Mouse (Mus musculus): ENCODE measurements around the gene Pola2. TPM values are rescaled to one million over a fixed set of nuclear protein-coding genes. Genes with fewer than 3 reads are reported as not detected.
A peak's percentile ranks its signal among the peaks of the same experiment; 100 is the strongest.

The Pola2 gene
- polyA plus RNA-seq, 1 experiment from 2014 or later: 44.4 TPM

- H3K27ac ChIP-seq: no peak overlapping the region
- 28% methylated on average over 1 of the region's 1 CpGs for WGBS
Measured at GRCm38 (mm10) chr19:5962651-5963050, 1.4 kb downstream of the Pola2 start.

GRCm38 (mm10) chr19:5957371-5957770, 6.6 kb downstream of the Pola2 start:
- H3K27me3 ChIP-seq (replicated peaks): no peaks in the 10 kb centered on the region
- peaks cover 50% of the 10 kb centered on the region for H3K36me3 ChIP-seq
- H3K4me1 ChIP-seq: 0 out of 2 replicates have a peak, but pooled peaks cover 2% of the 10 kb centered on the region
- no peak overlapping the region for H3K27ac ChIP-seq
- H3K4me3 ChIP-seq: no peak overlapping the region
- 88% methylated on average over 5 of the region's 5 CpGs for WGBS
- no peak for ATAC-seq (ENCODE audit: low FRiP score, low read depth)
- H3K9me3 ChIP-seq: no peaks in the 10 kb centered on the region
- no peak overlapping the region for H3K9ac ChIP-seq
- H3K4me2 ChIP-seq (replicated peaks): no peak overlapping the region

More at GRCm38 (mm10) chr19:5962651-5963050, 1.4 kb downstream of the Pola2 start:
- peaks cover 19% of the 10 kb centered on the region for H3K4me1 ChIP-seq
- no peak overlapping the region for H3K9ac ChIP-seq
- no peaks in the 10 kb centered on the region for H3K27me3 ChIP-seq (replicated peaks)
- no peak overlapping the region for H3K4me3 ChIP-seq
- peak overlapping the region; percentile 90 for H3K4me2 ChIP-seq (replicated peaks)
- no peak for ATAC-seq (ENCODE audit: low FRiP score, low read depth)
- H3K9me3 ChIP-seq: no peaks in the 10 kb centered on the region
- peaks cover 23% of the 10 kb centered on the region for H3K36me3 ChIP-seq

GRCm38 (mm10) chr19:5956685-5957084, 7.3 kb downstream of the Pola2 start:
- ATAC-seq (ENCODE audit: low FRiP score, low read depth): no peak
- H3K36me3 ChIP-seq: peaks cover 56% of the 10 kb centered on the region

GRCm38 (mm10) chr19:5955704-5956670, 8.0 kb downstream of the Pola2 start:
- Histone ChIP-seq H3K36me3 (peaks cover 57% of the 10 kb centered on the region), H3K4me3 (no peak overlapping the region)
- 87% methylated on average over 28 of the region's 28 CpGs for WGBS

More at GRCm38 (mm10) chr19:5956685-5957084, 7.3 kb downstream of the Pola2 start:
- no peak overlapping the region for H3K4me2 ChIP-seq (replicated peaks)
- H3K9ac ChIP-seq: no peak overlapping the region
- H3K4me3 ChIP-seq: no peak overlapping the region
- 40% methylated on average over 3 of the region's 3 CpGs for WGBS
- no peak overlapping the region for H3K27ac ChIP-seq
- no peaks in the 10 kb centered on the region for H3K9me3 ChIP-seq
- H3K4me1 ChIP-seq: no peaks in the 10 kb centered on the region
- H3K27me3 ChIP-seq (replicated peaks): no peaks in the 10 kb centered on the region

GRCm38 (mm10) chr19:5954936-5955335, 9.1 kb downstream of the Pola2 start:
- 93% methylated on average over 10 of the region's 10 CpGs for WGBS
- no peak overlapping the region for H3K4me3 ChIP-seq
- no peaks in the 10 kb centered on the region for H3K9me3 ChIP-seq
- H3K27ac ChIP-seq: no peak overlapping the region
- peaks cover 67% of the 10 kb centered on the region for H3K36me3 ChIP-seq
- no peak for ATAC-seq (ENCODE audit: low FRiP score, low read depth)
- H3K9ac ChIP-seq: no peak overlapping the region
- no peaks in the 10 kb centered on the region for H3K27me3 ChIP-seq (replicated peaks)
- H3K4me1 ChIP-seq: no peaks in the 10 kb centered on the region
- H3K4me2 ChIP-seq (replicated peaks): no peak overlapping the region

More at GRCm38 (mm10) chr19:5955704-5956670, 8.0 kb downstream of the Pola2 start:
- no peak overlapping the region for H3K27ac ChIP-seq
- no peaks in the 10 kb centered on the region for H3K9me3 ChIP-seq
- no peaks in the 10 kb centered on the region for H3K27me3 ChIP-seq (replicated peaks)
- H3K9ac ChIP-seq: no peak overlapping the region
- H3K4me2 ChIP-seq (replicated peaks): no peak overlapping the region
- ATAC-seq (ENCODE audit: low FRiP score, low read depth): no peak
- H3K4me1 ChIP-seq: no peaks in the 10 kb centered on the region

GRCm38 (mm10) chr19:5954031-5954710, 9.8 kb downstream of the Pola2 start:
- no peak overlapping the region for H3K27ac ChIP-seq
- ATAC-seq (ENCODE audit: low FRiP score, low read depth): no peak
- H3K9ac ChIP-seq: no peak overlapping the region
- no peak overlapping the region for H3K4me2 ChIP-seq (replicated peaks)
- H3K4me3 ChIP-seq: no peak overlapping the region
- H3K36me3 ChIP-seq: peaks cover 70% of the 10 kb centered on the region
- no peaks in the 10 kb centered on the region for H3K9me3 ChIP-seq
- 70% methylated on average over 22 of the region's 22 CpGs for WGBS
- H3K4me1 ChIP-seq: no peaks in the 10 kb centered on the region
- no peaks in the 10 kb centered on the region for H3K27me3 ChIP-seq (replicated peaks)

- no peaks in the 10 kb centered on the region for H3K4me1 ChIP-seq
- H3K27ac ChIP-seq: no peak overlapping the region
- no peak overlapping the region for H3K4me2 ChIP-seq (replicated peaks)
- H3K36me3 ChIP-seq: peaks cover 69% of the 10 kb centered on the region
- 93% methylated on average over 19 of the region's 19 CpGs for WGBS
- no peak for ATAC-seq (ENCODE audit: low FRiP score, low read depth)
- no peak overlapping the region for H3K9ac ChIP-seq
- H3K4me3 ChIP-seq: no peak overlapping the region
- no peaks in the 10 kb centered on the region for H3K9me3 ChIP-seq
- H3K27me3 ChIP-seq (replicated peaks): no peaks in the 10 kb centered on the region
Measured at GRCm38 (mm10) chr19:5953201-5953770, 10.7 kb downstream of the Pola2 start.

- H3K9ac ChIP-seq: no peak overlapping the region
- H3K36me3 ChIP-seq: peaks cover 71% of the 10 kb centered on the region
- WGBS: 87% methylated on average over 13 of the region's 13 CpGs
Measured at GRCm38 (mm10) chr19:5952071-5952691, 11.8 kb downstream of the Pola2 start.

GRCm38 (mm10) chr19:5951631-5952030, 12.4 kb downstream of the Pola2 start:
- WGBS: 91% methylated on average over 16 of the region's 16 CpGs

More at GRCm38 (mm10) chr19:5952071-5952691, 11.8 kb downstream of the Pola2 start:
- no peak for ATAC-seq (ENCODE audit: low FRiP score, low read depth)
- Histone ChIP-seq H3K4me2 (replicated peaks) (no peak overlapping the region), H3K27ac (no peak overlapping the region), H3K27me3 (replicated peaks) (no peaks in the 10 kb centered on the region), H3K9me3 (no peaks in the 10 kb centered on the region), H3K4me3 (no peak overlapping the region), H3K4me1 (no peaks in the 10 kb centered on the region)

GRCm38 (mm10) chr19:5950218-5950617, 13.8 kb downstream of the Pola2 start:
- Histone ChIP-seq H3K9ac (0 out of 2 replicates have a peak overlapping the region, but pooled peaks have one; percentile 2), H3K9me3 (no peaks in the 10 kb centered on the region), H3K4me2 (replicated peaks) (no peak overlapping the region), H3K27ac (no peak overlapping the region), H3K27me3 (replicated peaks) (no peaks in the 10 kb centered on the region), H3K36me3 (peaks cover 66% of the 10 kb centered on the region), H3K4me1 (no peaks in the 10 kb centered on the region), H3K4me3 (no peak overlapping the region)
- WGBS: 96% methylated on average over 11 of the region's 11 CpGs
- ATAC-seq (ENCODE audit: low FRiP score, low read depth): no peak

More at GRCm38 (mm10) chr19:5951631-5952030, 12.4 kb downstream of the Pola2 start:
- H3K36me3 ChIP-seq: peaks cover 69% of the 10 kb centered on the region
- no peak overlapping the region for H3K4me3 ChIP-seq
- H3K27me3 ChIP-seq (replicated peaks): no peaks in the 10 kb centered on the region
- no peak overlapping the region for H3K4me2 ChIP-seq (replicated peaks)
- no peak for ATAC-seq (ENCODE audit: low FRiP score, low read depth)
- no peaks in the 10 kb centered on the region for H3K9me3 ChIP-seq
- no peaks in the 10 kb centered on the region for H3K4me1 ChIP-seq
- H3K9ac ChIP-seq: no peak overlapping the region
- H3K27ac ChIP-seq: no peak overlapping the region

- no peaks in the 10 kb centered on the region for H3K9me3 ChIP-seq
- WGBS: 89% methylated on average over 8 of the region's 8 CpGs
- H3K4me1 ChIP-seq: no peaks in the 10 kb centered on the region
- no peak overlapping the region for H3K9ac ChIP-seq
- no peaks in the 10 kb centered on the region for H3K27me3 ChIP-seq (replicated peaks)
- no peak overlapping the region for H3K27ac ChIP-seq
- H3K4me2 ChIP-seq (replicated peaks): no peak overlapping the region
- ATAC-seq (ENCODE audit: low FRiP score, low read depth): no peak
- H3K36me3 ChIP-seq: peaks cover 64% of the 10 kb centered on the region
- no peak overlapping the region for H3K4me3 ChIP-seq
Measured at GRCm38 (mm10) chr19:5945891-5946290, 18.1 kb downstream of the Pola2 start.

Measured in neural tube, embryonic 12.5 days (tissue).